Comparison of ENCODE assay signal across 20 mouse cellular contexts in genomic region chr4:137820721-137821120, GRCm38 (mm10). TPM values are rescaled to one million over a fixed set of nuclear protein-coding genes. Genes with fewer than 3 reads are reported as not detected.
DNase-seq lines count a peak whose midpoint lies in the region; ATAC-seq and TF ChIP-seq lines count a peak whose summit lies in the region.
"Had no signal": no experiment of that assay in that cellular context is flagged by ENCODE, and none has a peak within 500 bp of the region (broad histone marks: within the 10 kb centered on the region; RNA-seq: fewer than 3 reads in every experiment).

No protein-coding gene starts in this region.

- DNase-seq in heart, adult 9 months (ENCODE audit: low spot score in 2 of 2), result peak; percentile 33 to 64
- no peak for DNase-seq in stomach, postnatal 0 days (ENCODE audit: low spot score)
- DNase-seq in lung, postnatal 10 days, result peak; percentile 50
- no peak for DNase-seq in thymus, postnatal 14 days
- no peak for DNase-seq in thymus, postnatal 0 days (ENCODE audit: low spot score)
- DNase-seq: adrenal gland, postnatal 14 days; cerebellum, adult 11 months; cerebellum, postnatal 25 days; forebrain, postnatal 0 days; kidney, adult 18-20 months; left cerebral cortex, postnatal 4 days; retina, postnatal 1 day; right cerebral cortex, postnatal 4 days; thymus, postnatal 36 days had no signal

- TF ChIP-seq CTCF in stomach, postnatal 0 days (IDR thresholded peaks at IDR 0.05; ENCODE audit: low read depth), result no peak

- ATAC-seq in heart, embryonic 12.5 days (ENCODE audit: insufficient number of reproducible peaks, low FRiP score), result no peak
- peak; percentile 33; the same call in 1 of the 2 replicates for ATAC-seq in stomach, embryonic 16.5 days (ENCODE audit: insufficient read depth, low FRiP score)
- ATAC-seq in stomach, postnatal 0 days (ENCODE audit: low FRiP score, low TSS enrichment), result no peak
- ATAC-seq: forebrain, postnatal 0 days; liver, embryonic 12.5 days; Patski had no signal

- no peak overlapping the region for H3K4me2 ChIP-seq in heart, embryonic 12.5 days
- H3K4me2 ChIP-seq in stomach, embryonic 16.5 days (ENCODE audit: low read depth, low read length), result no peak overlapping the region
- no peak overlapping the region for H3K4me2 ChIP-seq in stomach, postnatal 0 days (replicated peaks; ENCODE audit: low read depth)
- H3K4me2 ChIP-seq: liver, embryonic 12.5 days; midbrain, embryonic 12.5 days had no signal

- H3K9me3 ChIP-seq in heart, embryonic 12.5 days (replicated peaks), result 0 out of 2 replicates have a peak, but pooled peaks cover 3% of the 10 kb centered on the region
- H3K9me3 ChIP-seq in stomach, embryonic 16.5 days (replicated peaks; ENCODE audit: control insufficient read depth, low read length), result peaks cover 4% of the 10 kb centered on the region; the same call in 1 of the 2 replicates
- no peaks in the 10 kb centered on the region for H3K9me3 ChIP-seq in stomach, postnatal 0 days (ENCODE audit: control insufficient read depth, low read length)
- H3K9me3 ChIP-seq: forebrain, embryonic 10.5 days; liver, embryonic 12.5 days; midbrain, embryonic 12.5 days had no signal

- H3K9ac ChIP-seq in heart, embryonic 12.5 days, result no peak overlapping the region
- no peak overlapping the region for H3K9ac ChIP-seq in stomach, embryonic 16.5 days (ENCODE audit: low read length)
- H3K9ac ChIP-seq in stomach, postnatal 0 days (ENCODE audit: low read length), result no peak overlapping the region
- H3K9ac ChIP-seq: forebrain, postnatal 0 days; liver, embryonic 12.5 days; midbrain, embryonic 12.5 days had no signal

- H3K4me3 ChIP-seq in heart, embryonic 12.5 days, result no peak overlapping the region
- no peak overlapping the region for H3K4me3 ChIP-seq in stomach, embryonic 16.5 days (replicated peaks; ENCODE audit: low read length)
- no peak overlapping the region for H3K4me3 ChIP-seq in stomach, postnatal 0 days (ENCODE audit: low read depth, low read length)
- H3K4me3 ChIP-seq: forebrain, embryonic 10.5 days; liver, embryonic 12.5 days; midbrain, embryonic 12.5 days had no signal

- no peaks in the 10 kb centered on the region for H3K27me3 ChIP-seq in heart, embryonic 12.5 days (replicated peaks)
- H3K27me3 ChIP-seq in stomach, embryonic 16.5 days (ENCODE audit: control insufficient read depth, insufficient read depth, low read length), result no peaks in the 10 kb centered on the region
- no peaks in the 10 kb centered on the region for H3K27me3 ChIP-seq in stomach, postnatal 0 days (ENCODE audit: control insufficient read depth, insufficient read depth, low read length)
- H3K27me3 ChIP-seq: midbrain, embryonic 12.5 days; Patski had no signal

- H3K36me3 ChIP-seq in heart, embryonic 12.5 days, result no peaks in the 10 kb centered on the region
- no peaks in the 10 kb centered on the region for H3K36me3 ChIP-seq in stomach, embryonic 16.5 days (ENCODE audit: control insufficient read depth, insufficient read depth, low read length)
- no peaks in the 10 kb centered on the region for H3K36me3 ChIP-seq in stomach, postnatal 0 days (ENCODE audit: control insufficient read depth, insufficient read depth, low read length)
- H3K36me3 ChIP-seq: forebrain, embryonic 10.5 days; liver, embryonic 12.5 days; midbrain, embryonic 12.5 days had no signal

- no peak for TF ChIP-seq EP300 in stomach, postnatal 0 days (optimal IDR thresholded peaks at IDR 0.05)

- WGBS in heart, embryonic 12.5 days, result 35% methylated on average over 3 of the region's 3 CpGs
- WGBS in stomach, embryonic 16.5 days, result 25% methylated on average over 3 of the region's 3 CpGs
- 30% methylated on average over 3 of the region's 3 CpGs for WGBS in stomach, postnatal 0 days

- peaks cover 2% of the 10 kb centered on the region; the same call in 1 of the 2 replicates for H3K4me1 ChIP-seq in heart, embryonic 12.5 days (replicated peaks)
- no peaks in the 10 kb centered on the region for H3K4me1 ChIP-seq in stomach, embryonic 16.5 days (ENCODE audit: control insufficient read depth, insufficient read depth, low read length)
- no peaks in the 10 kb centered on the region for H3K4me1 ChIP-seq in stomach, postnatal 0 days (replicated peaks; ENCODE audit: control insufficient read depth, insufficient read depth)
- H3K4me1 ChIP-seq: forebrain, embryonic 10.5 days; liver, embryonic 12.5 days; midbrain, embryonic 12.5 days had no signal

- no peak overlapping the region for H3K27ac ChIP-seq in heart, embryonic 12.5 days (ENCODE audit: poor library complexity, severe bottlenecking)
- H3K27ac ChIP-seq in stomach, embryonic 16.5 days (ENCODE audit: low read length), result no peak overlapping the region
- H3K27ac ChIP-seq in stomach, postnatal 0 days (replicated peaks), result no peak overlapping the region
- H3K27ac ChIP-seq: forebrain, embryonic 10.5 days; liver, embryonic 12.5 days; midbrain, embryonic 12.5 days had no signal

RNA-seq across cellular contexts. Expression of gene Alpl, which starts 24.5 kb away (rescaled TPM):
- polyA plus RNA-seq in heart, embryonic 12.5 days (2016; fragmentation: Nextera tagmentation; extraction: Ambion mirVana), result 1.7 and 2.2 TPM in 2 replicates
- polyA plus RNA-seq in stomach, embryonic 16.5 days (2015; fragmentation: Nextera tagmentation; extraction: Ambion mirVana), result 9.8 and 10.5 TPM in 2 replicates
- 2.0 and 2.5 TPM in 2 replicates for polyA plus RNA-seq in stomach, postnatal 0 days (2015; fragmentation: Nextera tagmentation; extraction: Ambion mirVana)
- polyA plus RNA-seq in thymus, postnatal 0 days (2015; fragmentation: Nextera tagmentation; extraction: Ambion mirVana), result 1.4 and 1.5 TPM in 2 replicates

RNA-seq across cellular contexts. Expression of gene Ece1, which starts 41.3 kb away (rescaled TPM):
- 122 and 144 TPM in 2 replicates for polyA plus RNA-seq in heart, embryonic 12.5 days (2016; fragmentation: Nextera tagmentation; extraction: Ambion mirVana)
- 48.6 and 59.9 TPM in 2 replicates for polyA plus RNA-seq in stomach, embryonic 16.5 days (2015; fragmentation: Nextera tagmentation; extraction: Ambion mirVana)
- 22.9 and 29.8 TPM in 2 replicates for polyA plus RNA-seq in stomach, postnatal 0 days (2015; fragmentation: Nextera tagmentation; extraction: Ambion mirVana)
- polyA plus RNA-seq in thymus, postnatal 0 days (2015; fragmentation: Nextera tagmentation; extraction: Ambion mirVana), result 14.6 and 18.3 TPM in 2 replicates

Comparison
In these comparisons a context has a peak if more than half of its experiments do, and no peak if none do; other contexts are left out.
1. DNase-seq: peak in heart, adult 9 months (2 of 2) and lung, postnatal 10 days (single experiment); none in stomach, postnatal 0 days (single experiment), thymus, postnatal 14 days (single experiment) and thymus, postnatal 0 days (single experiment).